ENCODE assay signal across 11 mouse cellular contexts in genomic region chr16:24151178-24151725, GRCm38 (mm10).
DNase-seq lines count a peak whose midpoint lies in the region; ATAC-seq and TF ChIP-seq lines count a peak whose summit lies in the region.
"Had no signal": no experiment of that assay in that cellular context is flagged by ENCODE, and none has a peak within 500 bp of the region (broad histone marks: within the 10 kb centered on the region; RNA-seq: fewer than 3 reads in every experiment).

No protein-coding gene starts in this region.

- TF ChIP-seq CTCF in heart, adult 2 months (IDR thresholded peaks at IDR 0.05), result no peak
- TF ChIP-seq CTCF in liver, adult 2 months (IDR thresholded peaks at IDR 0.05; ENCODE audit: low read depth, low read length), result no peak

- intact Hi-C loops in heart, adult 2 months (cut with DNase I), result no loop called here

- no peak; the same call in 1 of the 2 replicates for ATAC-seq in heart, embryonic 11.5 days (replicated peaks; ENCODE audit: insufficient number of reproducible peaks, low FRiP score, low TSS enrichment)
- ATAC-seq: midbrain, embryonic 16.5 days had no signal

- TF ChIP-seq POLR2A in heart, adult 2 months (IDR thresholded peaks at IDR 0.05; ENCODE audit: insufficient read depth, low read depth, low read length), result no peak
- TF ChIP-seq POLR2A in liver, adult 2 months (IDR thresholded peaks at IDR 0.05; ENCODE audit: extremely low read depth, insufficient read depth, low read length), result no peak

- no peak overlapping the region for H3K9ac ChIP-seq in heart, embryonic 11.5 days (ENCODE audit: low read depth, low read length)
- H3K9ac ChIP-seq in heart, adult 2 months (ENCODE audit: low read depth, low read length), result no peak overlapping the region
- H3K9ac ChIP-seq in liver, adult 2 months (ENCODE audit: low read depth, low read length), result no peak overlapping the region

- H3K4me1 ChIP-seq in heart, embryonic 11.5 days (ENCODE audit: control insufficient read depth, insufficient read depth, low read length), result peaks cover 15% of the 10 kb centered on the region
- peaks cover 3% of the 10 kb centered on the region for H3K4me1 ChIP-seq in heart, adult 2 months (ENCODE audit: control insufficient read depth, insufficient read depth, low read length)
- H3K4me1 ChIP-seq in liver, adult 2 months (ENCODE audit: control insufficient read depth, insufficient read depth, low read length), result peaks cover 11% of the 10 kb centered on the region

- WGBS in heart, embryonic 11.5 days (ENCODE audit: insufficient replicate concordance), result 23% methylated on average over 7 of the region's 7 CpGs
- WGBS in heart, adult 2 months, result 32% methylated on average over 7 of the region's 7 CpGs
- WGBS in liver, adult 2 months, result 73% methylated on average over 7 of the region's 7 CpGs

- no peak overlapping the region for H3K27ac ChIP-seq in heart, embryonic 11.5 days (ENCODE audit: low read depth, low read length)
- H3K27ac ChIP-seq in heart, adult 2 months, result no peak overlapping the region
- peak overlapping the region; percentile 35; the same call in 1 of the 2 replicates for H3K27ac ChIP-seq in liver, adult 2 months (replicated peaks; ENCODE audit: insufficient read depth, low read depth, low read length)
- H3K27ac ChIP-seq: left cerebral cortex, adult 2 months had no signal

- no peaks in the 10 kb centered on the region for H3K79me2 ChIP-seq in heart, adult 2 months (replicated peaks; ENCODE audit: control insufficient read depth, insufficient read depth, low read length)
- no peaks in the 10 kb centered on the region for H3K79me2 ChIP-seq in liver, adult 2 months (ENCODE audit: control insufficient read depth, insufficient read depth, low read length)

- TF ChIP-seq EP300 in heart, adult 2 months (IDR thresholded peaks at IDR 0.05; ENCODE audit: insufficient read depth, low read depth, low read length), result no peak

- H3K9me3 ChIP-seq in heart, embryonic 11.5 days (replicated peaks; ENCODE audit: control insufficient read depth, low read length), result no peaks in the 10 kb centered on the region

- H3K27me3 ChIP-seq in heart, embryonic 11.5 days (ENCODE audit: control insufficient read depth, insufficient read depth, low read length), result no peaks in the 10 kb centered on the region
- no peaks in the 10 kb centered on the region for H3K27me3 ChIP-seq in heart, adult 2 months (ENCODE audit: control insufficient read depth, insufficient read depth, low read length)
- H3K27me3 ChIP-seq in liver, adult 2 months (ENCODE audit: control insufficient read depth, insufficient read depth, low read length), result no peaks in the 10 kb centered on the region

- peak overlapping the region; percentile 22 for H3K4me2 ChIP-seq in heart, embryonic 11.5 days

- DNase-seq in heart, adult 2 months, result no peak
- DNase-seq in CD8-positive naive resting alpha-beta T cell, adult 2 months (ENCODE audit: low read depth in 2 of 2, low spot score in 2 of 2), result peak; percentile 18 to 29
- DNase-seq in liver, adult 2 months (ENCODE audit: extremely low read depth, low read depth, low spot score), result no peak
- peak; percentile 61 for DNase-seq in skeletal muscle tissue, adult 2 months (ENCODE audit: low read depth, low spot score)
- DNase-seq in layer of hippocampus, adult 9-10 months (ENCODE audit: low spot score), result no peak
- DNase-seq in urinary bladder, adult 2 months (ENCODE audit: low spot score), result no peak
- DNase-seq in left cerebral cortex, adult 11 months (ENCODE audit: low spot score), result no peak
- DNase-seq: cerebellum, postnatal 14 days had no signal

- no peaks in the 10 kb centered on the region for H3K36me3 ChIP-seq in heart, embryonic 11.5 days (ENCODE audit: control insufficient read depth, insufficient read depth, low read length)
- no peaks in the 10 kb centered on the region for H3K36me3 ChIP-seq in heart, adult 2 months (ENCODE audit: control insufficient read depth, insufficient read depth, low read length)
- no peaks in the 10 kb centered on the region for H3K36me3 ChIP-seq in liver, adult 2 months (ENCODE audit: control insufficient read depth, insufficient read depth, low read length)

- H3K4me3 ChIP-seq in heart, embryonic 11.5 days (ENCODE audit: low read depth, low read length), result no peak overlapping the region
- no peak overlapping the region for H3K4me3 ChIP-seq in heart, adult 2 months
- H3K4me3 ChIP-seq in liver, adult 2 months (ENCODE audit: insufficient read depth, low read depth, low read length), result no peak overlapping the region
- H3K4me3 ChIP-seq: left cerebral cortex, adult 2 months had no signal

Comparison
In these comparisons a context has a peak if more than half of its experiments do, and no peak if none do; other contexts are left out.
1. DNase-seq: peak in CD8-positive naive resting alpha-beta T cell, adult 2 months (2 of 2) and skeletal muscle tissue, adult 2 months (single experiment); none in heart, adult 2 months (0 of 2), liver, adult 2 months (single experiment), layer of hippocampus, adult 9-10 months (single experiment), urinary bladder, adult 2 months (single experiment) and left cerebral cortex, adult 11 months (single experiment).